Mouse (Mus musculus) ES-Bruce4 (cell line): ENCODE results near the gene Cfap52.

Experiments used
- CTCF ChIP-seq: IDR thresholded peaks from one replicate; pipeline ENCODE4 v1.8.1; 2011; ENCODE audit warnings: low read depth, low read length
- POLR2A ChIP-seq: IDR thresholded peaks from one replicate; pipeline ENCODE4 v1.8.1; 2011; ENCODE audit warnings: low read length; ENCODE audit not compliant: insufficient read depth

DNA sequence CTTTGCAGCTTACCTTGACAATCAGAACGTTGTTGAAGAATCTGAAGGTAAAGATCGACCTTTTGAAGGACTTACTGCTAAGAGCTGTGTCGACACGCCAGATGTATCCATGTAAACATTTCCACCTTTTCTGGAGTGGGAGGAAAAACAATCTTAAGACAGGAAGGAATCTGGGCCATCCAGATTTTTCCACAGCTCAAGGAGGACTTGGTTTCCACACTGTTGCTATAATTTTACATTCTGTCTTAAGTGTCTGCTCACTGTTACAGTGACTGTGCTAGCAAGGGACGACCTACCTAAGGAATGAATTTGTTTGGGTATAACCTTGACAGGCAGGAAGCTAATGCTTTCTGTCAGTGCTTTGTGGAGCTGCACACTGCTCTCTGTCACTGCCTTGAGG lies 7.8 kb upstream of the Cfap52 start:
- TF ChIP-seq CTCF (no peak), POLR2A (no peak)
